Mouse (Mus musculus) cerebellum, postnatal 14 days (tissue): ENCODE data around the gene Mapt.
"Not testable (repeated sequence)": the region's sequence is repeated elsewhere in the genome, so short reads cannot be mapped to it uniquely, and the experiment has no call there.

Experiments used
- DNase-seq, 2 experiments: peaks; one replicate each; pipeline ENCODE4 v3.0.0; 2021; ENCODE audit warnings: mixed read lengths in 2 of 2

The Mapt gene

DNA sequence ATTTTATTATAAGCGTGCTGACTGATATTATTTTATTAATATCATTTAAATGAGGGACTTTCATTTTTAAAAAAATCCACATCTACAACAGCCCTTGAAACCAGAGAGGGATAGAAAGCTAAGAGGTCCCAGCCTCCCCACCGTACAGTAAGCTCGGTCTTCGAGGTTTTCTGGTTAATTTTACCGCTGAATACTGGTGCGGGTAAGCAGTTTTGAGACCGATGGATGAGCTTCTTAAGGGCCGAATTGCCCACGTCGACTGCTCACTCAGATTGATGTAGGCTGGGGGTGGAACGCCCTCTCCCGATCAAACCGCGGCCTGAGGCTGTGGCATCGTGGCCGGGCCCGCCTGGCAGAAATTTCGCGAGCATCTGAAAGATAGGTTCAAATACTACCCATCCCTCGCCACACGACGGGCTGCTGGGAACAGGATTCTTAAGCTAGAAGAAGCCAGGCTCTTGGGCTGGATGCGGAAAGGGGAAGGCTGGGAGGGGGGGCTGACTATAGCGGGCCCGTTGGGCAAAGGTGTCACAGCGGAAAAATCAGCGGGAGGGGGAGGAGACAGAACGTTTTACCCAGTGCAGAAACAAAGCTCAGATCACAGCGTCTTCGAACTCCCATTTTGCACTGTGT is 2.5 kb downstream of the Mapt start:
- DNase-seq = peak; percentile 61 to 63

DNA sequence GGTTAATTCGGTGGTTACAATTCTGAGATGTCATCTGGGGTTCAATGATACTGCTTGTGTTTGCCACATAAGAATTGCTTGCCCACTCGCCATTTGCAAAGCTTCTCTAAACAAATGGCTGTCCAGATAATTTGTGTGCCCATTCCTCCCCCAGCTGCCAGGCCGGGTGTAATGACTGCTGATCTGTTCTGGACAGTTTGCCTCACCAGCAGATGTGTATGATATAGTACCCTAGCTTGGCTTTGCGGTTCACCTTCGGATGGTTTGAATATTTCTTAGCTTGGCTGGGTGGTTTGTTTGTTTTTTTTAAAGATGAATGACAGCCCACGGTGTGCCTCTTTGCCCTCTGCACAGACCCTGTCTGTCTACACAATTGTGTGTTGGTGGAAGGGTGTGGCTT is 3.5 kb downstream of the Mapt start:
- DNase-seq = peak in 1 of 2 experiments; percentile 26

DNA sequence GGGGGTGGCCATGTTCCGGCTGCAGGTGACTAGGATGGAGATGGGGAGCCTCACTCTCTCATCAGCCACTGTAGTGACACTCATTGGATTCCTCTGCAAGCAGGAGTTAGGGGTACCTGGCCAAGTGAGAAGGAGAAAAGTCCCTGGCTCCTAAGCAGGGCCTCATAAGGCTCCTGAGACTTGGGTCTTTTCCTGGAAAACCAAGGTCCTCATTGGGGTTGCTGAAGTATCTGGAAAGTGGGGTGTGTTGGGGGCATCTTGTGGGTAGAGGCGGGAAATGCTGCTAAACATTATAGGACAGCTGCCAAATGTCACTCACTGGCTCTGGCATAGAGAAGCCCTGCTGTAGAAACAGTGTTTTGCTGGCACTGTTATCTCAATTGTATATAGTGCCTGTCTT is 4.7 kb downstream of the Mapt start:
- DNase-seq = no peak

DNA sequence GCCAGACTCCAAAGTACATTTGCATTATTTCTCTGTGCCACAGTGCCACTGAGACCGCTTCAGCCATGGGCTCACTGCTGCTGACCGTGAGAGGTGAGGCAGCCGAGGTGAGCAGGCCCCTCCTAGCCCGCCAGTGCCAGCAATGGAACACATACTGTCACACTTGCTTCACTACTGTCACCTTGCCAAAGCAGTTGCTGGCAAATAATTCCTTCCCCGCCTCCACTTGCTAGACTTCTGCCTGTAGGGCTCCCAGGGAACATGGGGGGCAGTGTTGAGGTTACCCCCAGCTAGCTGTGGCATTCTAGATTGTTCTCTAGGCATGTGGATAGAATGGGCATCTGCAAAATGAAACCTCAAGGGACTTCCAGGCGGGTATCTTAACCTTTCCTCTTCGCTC is 6.0 kb downstream of the Mapt start:
- DNase-seq = peak; percentile 91

DNA sequence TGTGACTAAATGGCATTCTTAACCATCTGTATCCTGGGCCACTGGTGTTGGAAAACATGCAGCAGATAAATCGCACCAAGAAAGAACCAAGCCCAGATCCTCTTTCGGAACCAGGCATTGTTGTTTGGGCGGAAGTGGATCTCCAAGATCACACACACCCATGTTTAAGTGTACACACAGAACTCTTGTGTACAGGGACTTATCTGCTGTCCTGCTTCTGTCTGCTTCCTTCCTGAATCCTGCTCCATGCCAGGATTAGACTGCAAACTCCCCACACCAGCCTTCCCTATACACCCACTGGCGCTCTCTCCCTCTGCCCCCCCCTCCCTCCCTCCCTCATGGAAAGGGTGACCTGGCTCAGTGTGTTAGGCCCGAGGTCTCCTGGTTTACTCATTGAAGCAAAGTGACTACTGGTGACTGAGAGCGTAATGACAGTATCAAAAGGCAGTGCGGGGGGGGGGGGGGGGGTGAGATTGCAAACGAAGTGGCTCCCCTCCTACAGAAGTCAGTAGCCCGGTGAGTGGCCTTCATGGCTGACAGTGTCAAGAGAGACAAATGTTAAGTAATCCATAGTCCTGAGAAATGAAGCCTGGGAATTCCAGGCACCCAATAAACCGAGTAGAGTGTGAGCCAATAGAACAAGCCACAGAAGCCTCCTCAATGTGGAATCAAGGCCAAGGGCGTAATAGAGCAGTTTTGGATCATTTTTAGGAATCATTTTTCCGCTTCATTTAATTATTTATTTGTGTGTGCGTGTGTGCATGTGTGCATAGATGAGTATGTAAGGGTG is 7.0 kb downstream of the Mapt start:
- no peak for DNase-seq

DNA sequence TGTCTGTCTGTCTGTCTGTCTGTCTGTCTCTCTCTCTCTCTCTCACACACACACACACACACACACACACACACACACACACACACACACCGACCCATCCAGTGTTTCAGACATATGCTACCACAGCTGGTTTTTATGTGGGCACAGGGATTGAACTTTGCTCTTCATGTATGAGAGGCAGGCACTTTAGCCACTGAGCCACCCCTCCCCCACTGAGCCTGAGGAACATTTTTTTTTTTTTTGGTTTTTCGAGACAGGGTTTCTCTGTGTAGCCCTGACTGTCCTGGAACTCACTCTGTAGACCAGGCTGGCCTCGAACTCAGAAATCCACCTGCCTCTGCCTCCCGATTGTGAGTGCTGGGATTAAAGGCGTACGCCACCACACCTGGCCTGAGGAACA is 14.3 kb downstream of the Mapt start:
- DNase-seq = not testable (repeated sequence)

DNA sequence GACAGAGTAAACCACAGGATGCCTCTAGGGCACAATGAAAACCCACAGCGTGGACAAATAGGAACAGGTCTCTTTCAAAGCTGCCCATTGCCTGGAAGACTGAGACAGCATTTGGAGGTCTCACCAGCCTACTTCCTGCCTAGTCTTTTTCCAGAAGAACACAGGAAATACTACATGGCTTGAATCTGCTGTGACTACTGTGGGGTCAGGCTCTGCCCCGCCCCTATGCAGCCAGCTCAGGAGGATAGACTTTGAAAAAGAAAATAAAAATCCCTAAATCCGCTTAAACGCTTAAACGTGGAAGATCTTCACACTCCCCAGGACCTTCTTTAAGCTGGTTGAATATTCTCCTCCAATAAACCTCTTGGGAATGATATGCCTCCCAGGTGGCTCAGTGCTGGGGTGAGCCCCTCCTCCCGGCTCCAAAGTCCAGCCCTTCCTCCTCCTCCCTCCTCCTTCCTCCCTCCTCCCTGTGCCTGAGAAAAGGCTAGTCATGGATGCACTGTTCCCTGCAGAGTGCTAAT is 15.0 kb downstream of the Mapt start:
- DNase-seq = no peak

DNA sequence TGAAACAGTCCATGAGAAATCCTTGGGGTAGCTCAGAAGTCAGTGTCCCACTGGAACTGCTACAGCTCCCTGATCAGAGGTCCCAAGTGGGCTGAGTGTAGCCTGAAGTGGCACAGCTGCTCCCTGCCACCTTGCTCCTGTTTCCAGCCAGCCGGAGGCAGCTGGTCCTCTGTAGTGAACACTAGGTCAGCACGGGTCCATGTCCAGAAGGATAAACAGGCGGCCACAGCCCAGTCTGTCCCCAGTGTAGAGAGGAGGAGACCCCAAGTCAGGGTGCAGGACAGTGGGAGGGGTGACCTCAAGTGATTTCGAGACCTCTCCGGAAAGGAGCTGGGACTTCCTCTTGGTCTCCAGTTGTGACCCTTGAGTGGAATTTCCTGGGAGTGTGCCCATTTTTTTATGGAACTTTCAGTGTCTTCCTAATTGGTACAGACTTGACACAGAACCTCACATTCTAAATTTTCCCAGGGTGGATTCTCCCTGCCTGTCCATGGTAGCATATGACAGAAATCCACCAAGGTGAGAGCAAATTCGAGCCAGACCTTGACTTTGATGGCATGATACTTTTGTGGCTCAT is 16.0 kb downstream of the Mapt start:
- no peak for DNase-seq

DNA sequence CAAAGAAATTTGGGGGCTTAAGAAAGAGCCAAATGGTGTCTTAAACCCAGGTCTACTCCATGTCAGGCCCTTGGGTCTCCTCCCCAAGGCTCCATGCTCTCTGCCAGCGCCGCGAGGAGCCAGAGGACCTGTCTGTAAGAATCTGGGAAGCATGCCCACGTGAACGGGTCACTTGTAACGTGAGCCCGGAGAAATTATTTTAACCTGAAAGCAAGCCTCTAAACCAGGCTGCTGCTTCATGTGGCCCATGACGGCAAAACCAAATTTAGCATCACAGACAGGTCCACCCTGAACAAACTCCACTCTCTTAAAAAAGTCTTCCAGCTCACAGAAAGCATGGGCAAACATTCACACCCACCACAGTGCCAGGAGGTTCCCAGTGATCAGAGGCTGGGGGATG is 18.2 kb downstream of the Mapt start:
- DNase-seq = no peak

DNA sequence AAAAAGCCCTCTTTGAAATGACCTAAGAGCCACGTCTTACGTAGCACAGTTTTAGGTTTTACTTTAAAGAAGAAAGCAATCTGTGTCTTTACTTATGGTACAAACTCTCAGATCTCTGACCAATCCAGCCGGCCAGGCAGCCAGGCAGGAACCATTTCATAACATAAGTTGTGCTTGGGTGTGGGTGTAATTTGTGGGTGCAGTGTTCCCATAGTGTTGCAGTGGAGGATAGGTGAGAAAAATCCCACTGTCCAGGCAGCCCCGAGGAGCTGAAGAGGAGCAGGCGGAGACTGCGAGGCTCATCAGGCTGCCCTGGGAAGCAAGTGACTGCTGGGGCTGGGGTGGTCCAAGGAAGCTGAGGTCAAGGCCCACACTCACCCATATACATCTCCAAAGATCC is 19.9 kb downstream of the Mapt start:
- no peak for DNase-seq

DNA sequence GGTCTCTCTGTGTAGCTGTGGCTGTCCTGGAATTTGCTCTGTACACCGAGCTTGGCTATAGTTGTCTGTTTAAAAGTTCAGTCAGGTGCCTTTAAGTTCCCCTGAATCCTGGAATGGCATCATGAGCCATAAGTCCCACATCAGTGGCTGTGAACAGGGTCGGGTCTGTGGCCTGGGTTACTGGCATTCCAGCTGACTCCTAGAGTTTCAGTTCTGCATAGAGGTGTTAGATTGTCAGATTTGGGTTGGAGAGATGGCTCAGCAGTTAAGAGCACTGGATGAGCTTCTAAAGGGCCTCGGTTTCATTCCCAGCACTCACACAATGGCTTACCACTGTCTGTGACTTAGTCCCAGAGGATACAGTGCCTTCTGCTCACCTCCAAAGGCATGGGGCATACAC is 20.9 kb downstream of the Mapt start:
- DNase-seq = no peak

DNA sequence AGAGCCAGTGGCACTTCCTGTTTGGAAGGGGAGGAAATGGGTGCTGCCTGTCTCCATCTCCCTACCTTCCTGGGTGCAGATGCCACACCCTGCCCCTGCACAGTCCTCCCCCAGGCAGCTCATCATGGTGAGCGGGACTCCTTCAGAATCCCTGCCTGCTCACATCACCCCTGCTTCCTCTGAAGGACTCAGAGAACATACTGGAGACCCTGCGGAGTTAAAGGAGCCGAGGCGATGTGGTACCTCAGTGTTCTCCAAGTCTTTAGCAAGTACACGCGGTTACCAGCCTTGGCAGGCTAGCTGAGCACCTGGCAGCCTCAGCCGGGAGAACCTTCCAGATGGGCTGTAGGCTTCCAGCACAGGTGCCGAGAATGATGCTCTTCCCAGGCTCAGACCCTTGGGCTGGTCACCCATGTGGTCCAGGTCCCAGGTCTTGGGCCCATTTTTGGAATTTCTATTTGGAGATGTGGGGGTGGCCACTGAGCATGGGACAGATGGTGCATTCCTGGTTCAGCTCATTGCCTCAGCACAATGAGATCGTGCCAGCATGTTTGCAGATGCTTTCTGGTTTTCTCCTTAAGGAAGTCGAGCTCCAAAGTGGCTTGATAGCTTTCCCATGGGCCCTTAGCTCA is 23.3 kb downstream of the Mapt start:
- peak; percentile 61 to 68 for DNase-seq

DNA sequence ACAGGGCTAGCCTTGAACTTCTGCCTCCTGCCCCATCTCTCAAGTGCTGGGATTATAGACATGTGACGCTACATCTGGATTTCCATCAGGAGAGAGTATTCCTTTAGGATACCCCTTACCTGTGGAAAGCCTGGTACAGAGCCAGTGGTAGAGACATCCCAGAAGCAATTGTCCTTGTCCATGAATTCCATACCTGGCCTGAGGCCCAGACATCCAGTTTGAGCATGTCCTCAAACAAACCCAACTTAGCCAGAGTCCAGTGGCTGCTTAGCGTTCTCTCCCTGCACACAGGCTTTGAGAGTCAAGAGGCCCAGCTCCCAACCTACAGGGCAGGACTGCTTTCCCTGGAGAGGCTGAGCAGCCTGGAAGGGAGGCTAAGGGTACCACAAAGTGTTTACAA is 25.0 kb downstream of the Mapt start:
- no peak for DNase-seq

DNA sequence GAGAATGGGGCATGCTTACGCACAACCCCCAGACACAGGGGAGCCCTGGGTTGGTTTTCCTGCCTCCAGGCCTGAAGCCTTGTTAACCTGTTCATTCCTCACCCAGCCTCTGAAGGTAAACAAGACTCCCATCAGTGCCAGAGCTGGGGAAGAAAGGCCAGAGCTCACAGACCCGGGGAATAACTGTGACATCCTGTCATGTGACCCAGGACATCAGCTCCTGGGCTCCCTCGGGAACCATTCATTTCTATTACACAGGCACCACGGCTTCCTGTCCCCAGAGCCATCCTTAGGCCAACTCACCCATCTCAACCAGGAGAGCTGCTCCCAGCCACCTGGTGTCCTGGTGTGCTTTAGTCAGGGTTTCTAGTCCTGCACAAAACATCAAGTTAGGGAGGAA is 27.8 kb downstream of the Mapt start:
- DNase-seq = no peak

DNA sequence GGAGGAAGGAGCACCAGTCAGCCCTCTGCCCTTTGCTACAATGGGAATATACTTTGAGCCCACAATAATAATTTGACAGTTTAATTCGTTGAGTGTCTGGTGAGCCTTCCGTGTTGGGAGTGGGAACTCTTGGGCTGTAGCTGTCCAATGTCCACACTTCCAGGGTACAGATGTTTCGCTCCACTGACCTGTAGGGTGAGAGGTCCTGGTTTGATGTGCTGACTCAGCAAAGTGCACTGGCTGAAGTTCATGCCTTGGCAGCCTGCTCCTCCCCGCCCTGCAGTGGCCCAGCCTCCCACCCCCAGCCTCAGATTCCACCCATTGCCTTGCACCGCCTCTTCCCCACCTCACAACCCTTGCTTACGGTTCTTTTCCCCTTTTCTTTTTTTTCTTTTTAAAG is 33.5 kb downstream of the Mapt start:
- no peak for DNase-seq

DNA sequence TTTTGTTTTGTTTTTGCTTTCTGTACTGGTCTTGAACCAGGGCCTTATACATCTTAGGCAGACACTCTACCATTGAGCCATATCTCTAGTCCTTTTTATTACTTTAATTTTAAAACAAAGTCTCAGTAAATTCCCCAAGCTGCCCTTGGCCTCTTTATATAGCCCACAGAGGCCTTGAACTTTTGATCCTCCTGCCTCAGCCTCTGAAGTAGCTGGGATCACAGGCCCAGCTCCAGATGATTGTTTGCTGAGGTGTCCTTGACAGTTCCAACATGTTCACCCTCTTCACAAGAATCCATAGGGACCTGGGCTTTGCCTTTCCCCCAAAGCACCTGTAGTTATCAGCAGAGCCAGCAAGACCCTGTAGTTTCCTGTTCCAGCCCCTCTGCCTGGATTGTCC is 34.5 kb downstream of the Mapt start:
- DNase-seq = no peak

DNA sequence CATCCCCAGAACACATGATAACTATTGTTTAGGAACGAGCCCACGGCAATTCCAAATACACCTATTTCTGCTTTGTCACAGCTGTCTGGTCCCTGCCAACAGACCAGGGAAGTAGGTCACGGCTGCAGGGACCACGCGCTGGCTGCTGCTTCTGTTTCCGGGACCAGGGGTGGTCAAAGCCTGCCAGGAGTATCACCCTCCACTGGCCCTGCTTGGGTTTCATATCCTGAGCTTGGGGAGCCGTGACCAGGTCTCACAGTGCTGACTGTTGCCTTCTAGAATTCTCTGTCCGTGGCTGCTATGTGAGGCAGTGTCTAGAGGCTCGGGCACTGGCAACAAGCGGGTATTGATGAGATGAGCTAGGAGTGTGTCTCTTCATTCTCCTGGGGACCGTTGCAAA is 36.2 kb downstream of the Mapt start:
- DNase-seq = peak; percentile 49

DNA sequence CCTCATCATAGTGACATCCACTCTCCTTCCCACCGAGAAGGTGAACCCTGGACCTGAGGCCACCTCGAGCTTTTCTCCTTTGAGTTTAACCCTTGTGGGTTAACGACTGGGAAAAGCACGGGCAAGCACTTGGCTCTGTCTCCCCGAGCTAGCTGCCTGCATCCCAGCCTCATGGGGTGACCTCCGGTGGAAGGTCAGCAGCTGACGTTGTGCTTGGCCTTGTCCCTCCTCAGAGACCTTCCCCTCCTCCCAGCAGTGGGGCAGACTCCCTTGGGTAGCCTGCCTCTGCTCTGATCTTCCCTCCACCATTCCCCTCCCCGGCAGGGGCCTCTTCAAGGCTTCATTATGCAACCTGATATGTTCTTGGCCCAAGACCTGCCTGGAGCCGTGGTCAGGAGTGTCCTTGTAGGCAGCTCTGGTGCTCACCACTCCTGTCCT is 38.2 kb downstream of the Mapt start:
- no peak for DNase-seq

DNA sequence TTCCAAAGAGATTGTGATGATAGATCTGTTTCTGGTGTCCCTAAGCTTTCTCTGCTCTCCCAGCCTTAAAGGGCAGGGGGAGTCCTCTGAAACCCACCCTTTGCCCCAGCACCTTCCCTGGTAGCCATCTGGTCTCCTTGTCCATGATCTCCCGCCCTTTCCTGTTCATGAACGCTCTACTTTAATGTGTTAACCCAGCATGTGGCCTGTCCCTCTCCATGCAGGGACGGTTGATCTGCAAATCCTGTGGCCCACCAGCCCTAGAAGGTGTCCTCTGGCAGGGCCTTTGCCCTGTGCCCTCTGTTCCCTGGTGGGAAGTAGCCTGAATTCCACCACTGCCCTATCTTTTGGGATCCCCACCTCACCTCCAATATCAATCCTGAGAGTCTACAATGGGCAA is 39.3 kb downstream of the Mapt start:
- no peak for DNase-seq

DNA sequence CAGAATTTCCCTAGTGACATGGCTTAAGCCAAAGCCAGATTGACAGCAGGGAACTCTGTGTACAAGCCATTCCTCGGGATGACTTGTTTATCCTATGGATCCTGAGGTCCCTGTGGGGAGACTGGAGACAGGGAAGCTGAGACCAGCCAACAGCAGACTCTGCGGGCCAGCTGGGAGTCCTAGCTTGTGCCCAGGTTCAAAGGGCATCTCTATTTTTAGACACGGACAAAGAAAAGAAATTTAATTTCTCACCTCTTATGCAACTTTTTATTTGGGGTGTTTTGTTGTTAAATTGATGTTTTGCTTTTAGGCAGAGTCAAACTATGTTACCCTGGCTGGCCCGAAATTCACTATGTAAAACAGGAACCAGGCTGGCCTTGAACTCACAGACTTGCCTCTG is 39.7 kb downstream of the Mapt start:
- DNase-seq = no peak

DNA sequence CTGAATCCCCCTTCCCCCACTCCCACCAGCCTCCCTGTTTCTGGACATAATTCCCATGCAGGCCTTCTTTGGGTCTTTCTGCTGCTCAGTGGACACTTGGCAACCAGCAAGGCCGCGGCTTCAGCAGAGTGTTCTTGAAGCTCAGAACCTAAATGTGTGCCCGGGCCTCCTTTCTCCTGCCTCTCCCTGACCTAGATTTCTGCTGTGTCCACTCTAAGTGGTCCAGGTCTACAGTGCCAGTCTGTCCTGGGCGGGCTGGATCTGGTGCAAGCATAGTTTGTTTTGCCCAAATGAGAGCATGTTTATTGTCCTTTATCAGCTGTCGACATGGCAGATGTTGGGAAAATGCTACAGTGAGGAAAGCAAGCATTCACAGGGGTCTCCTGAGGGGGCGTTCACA is 40.7 kb downstream of the Mapt start:
- peak; percentile 72 to 80 for DNase-seq

DNA sequence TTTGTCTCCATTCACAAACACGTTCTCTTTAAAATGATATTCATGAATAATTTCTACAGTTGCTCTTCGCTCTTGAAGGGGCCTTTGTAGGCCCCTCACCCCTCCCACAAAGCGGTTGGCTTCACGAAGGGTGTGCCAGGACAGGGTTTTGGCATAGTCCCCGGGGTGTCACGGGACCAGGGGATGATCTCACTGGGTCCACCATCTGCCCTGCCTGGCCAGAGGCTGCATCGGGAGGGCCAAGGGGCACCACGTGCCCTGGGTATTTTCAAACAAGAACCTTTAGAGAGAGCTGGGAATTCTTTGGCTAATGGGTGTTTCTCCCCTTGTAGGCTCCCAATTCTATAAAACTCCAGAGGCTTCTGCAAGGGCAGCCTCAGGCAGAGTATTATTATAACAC is 41.2 kb downstream of the Mapt start:
- DNase-seq = peak; percentile 95 to 96

DNA sequence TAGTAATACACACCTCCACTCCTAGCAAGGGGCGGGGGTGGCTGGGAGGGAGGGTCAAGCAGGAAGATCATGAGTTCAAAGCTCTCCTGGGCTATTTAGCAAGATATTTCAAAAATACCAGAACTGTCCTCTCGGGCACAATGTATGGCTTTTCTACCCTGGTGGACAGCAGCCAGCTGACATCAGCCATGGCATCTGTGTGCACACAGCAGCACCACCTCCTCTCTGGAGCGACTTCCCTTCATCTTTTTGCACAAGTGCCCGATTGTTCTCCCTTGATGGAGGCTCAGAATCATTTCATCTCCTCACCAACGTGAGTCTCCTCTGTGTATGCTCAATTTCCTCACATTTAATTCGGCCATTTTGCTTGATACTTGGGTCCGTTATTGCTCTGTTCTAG is 44.6 kb downstream of the Mapt start:
- DNase-seq = no peak

DNA sequence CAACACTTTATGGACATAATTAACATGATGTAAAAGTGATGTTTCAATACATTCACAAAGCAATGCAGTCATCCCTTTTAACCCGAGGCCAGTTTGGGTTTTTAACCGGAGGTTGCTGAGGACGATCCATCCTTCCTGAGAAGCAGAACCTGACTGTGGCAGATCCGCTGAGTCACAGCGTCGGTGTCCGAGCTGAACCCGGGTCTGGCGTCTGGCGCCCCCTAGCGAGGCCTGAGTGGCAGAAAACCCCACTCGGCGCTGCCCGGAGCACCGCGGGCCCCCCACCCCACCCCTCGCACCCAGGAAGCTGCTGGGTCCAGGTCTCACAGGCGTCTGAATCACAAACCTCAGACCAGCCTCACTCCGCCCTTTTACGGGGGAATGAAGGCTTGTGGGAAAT is 47.0 kb downstream of the Mapt start:
- peak; percentile 88 to 89 for DNase-seq
